Mouse (Mus musculus) thymus, adult 18-20 months (tissue): ENCODE measurements around the gene Ppp1r16b.
A peak's percentile ranks its signal among the peaks of the same experiment; 100 is the strongest.

Source experiments
- DNase-seq, 2 experiments: peaks; one replicate each; pipeline ENCODE4 v3.0.0; 2022; ENCODE audit warnings: mixed read lengths in 2 of 2

The Ppp1r16b gene

DNA sequence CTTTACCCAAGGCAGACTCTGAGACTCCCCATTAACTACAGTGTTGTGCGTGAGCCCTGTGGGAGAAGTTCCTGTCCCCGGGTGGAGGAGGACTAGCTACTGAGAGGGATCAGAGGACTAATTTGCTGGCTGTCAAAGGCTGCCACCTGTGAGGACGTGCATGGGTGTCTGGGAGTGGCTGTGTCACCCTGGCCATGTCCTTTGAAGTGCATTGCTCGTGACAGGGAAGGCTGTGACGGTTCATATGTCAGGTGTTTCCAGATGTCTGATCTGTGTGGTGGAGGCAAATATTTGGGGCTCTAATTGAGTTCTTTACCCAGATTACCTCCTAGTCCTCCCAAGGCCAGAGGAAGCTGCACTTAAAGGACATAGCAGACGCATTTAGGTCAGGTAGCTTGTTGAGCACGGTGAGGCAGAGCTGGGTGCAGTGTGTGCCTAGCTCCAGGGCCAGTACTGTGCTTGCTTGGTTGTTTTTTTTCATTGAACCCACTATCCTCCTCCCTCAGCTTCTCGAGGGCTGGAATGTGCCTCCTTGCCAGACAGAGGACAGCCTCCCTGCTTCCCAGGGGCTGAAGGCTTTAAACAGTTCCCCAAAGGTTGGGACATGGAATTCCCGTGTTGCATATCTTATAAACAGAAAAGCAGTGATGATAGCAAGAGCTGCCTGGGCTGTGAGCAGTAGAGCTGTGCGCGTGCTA, 106.0 kb downstream of the Ppp1r16b start:
- DNase-seq, result no peak

DNA sequence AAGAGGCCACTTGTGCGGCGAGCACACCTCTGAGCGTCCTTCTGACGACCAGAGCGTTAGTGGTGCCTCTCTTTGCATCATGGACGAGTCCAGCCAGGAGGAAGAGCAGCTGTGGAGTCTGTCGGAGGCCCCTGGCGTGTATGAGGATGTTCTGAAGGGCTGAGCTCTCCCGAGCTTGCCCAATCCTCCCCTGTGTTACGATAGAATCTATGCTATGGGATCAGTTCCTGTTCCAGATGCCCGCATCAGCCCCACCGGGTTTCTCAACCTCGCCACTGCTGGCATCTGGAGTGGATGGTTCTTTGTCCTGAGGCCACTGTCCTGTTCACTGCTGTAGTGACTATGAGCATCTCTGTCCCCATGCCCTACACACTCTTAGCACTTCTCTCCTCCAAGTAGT, 107.6 kb downstream of the Ppp1r16b start:
- no peak for DNase-seq

GRCm38 (mm10) chr2:158774886-158775285, 109.7 kb downstream of the Ppp1r16b start:
- no peak for DNase-seq

DNA sequence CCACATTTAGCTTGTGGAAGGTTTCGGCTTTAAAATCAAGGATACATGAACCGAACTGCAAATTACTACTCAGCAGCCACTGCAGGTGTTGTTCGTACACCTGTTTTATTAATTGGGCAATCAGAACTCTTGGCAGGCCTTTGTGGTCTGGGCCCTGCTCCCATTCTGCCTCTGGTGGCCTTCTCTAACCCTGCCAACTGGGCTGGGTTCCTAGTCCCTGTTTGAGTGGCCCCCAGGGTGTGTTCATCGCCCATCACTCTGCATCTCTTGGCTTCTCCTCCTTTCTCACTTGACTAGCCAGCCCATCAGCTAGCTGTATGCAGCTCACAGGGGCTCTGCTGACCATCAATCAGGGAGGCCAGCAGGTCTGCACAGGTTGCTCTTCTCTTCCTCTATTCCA, 111.5 kb downstream of the Ppp1r16b start:
- no peak for DNase-seq

- no peak for DNase-seq
Observed at GRCm38 (mm10) chr2:158777490-158777889, 112.3 kb downstream of the Ppp1r16b start.

- no peak for DNase-seq
Observed at GRCm38 (mm10) chr2:158778349-158778748, 113.2 kb downstream of the Ppp1r16b start.

GRCm38 (mm10) chr2:158781126-158781525, 115.9 kb downstream of the Ppp1r16b start:
- DNase-seq, result no peak

DNA sequence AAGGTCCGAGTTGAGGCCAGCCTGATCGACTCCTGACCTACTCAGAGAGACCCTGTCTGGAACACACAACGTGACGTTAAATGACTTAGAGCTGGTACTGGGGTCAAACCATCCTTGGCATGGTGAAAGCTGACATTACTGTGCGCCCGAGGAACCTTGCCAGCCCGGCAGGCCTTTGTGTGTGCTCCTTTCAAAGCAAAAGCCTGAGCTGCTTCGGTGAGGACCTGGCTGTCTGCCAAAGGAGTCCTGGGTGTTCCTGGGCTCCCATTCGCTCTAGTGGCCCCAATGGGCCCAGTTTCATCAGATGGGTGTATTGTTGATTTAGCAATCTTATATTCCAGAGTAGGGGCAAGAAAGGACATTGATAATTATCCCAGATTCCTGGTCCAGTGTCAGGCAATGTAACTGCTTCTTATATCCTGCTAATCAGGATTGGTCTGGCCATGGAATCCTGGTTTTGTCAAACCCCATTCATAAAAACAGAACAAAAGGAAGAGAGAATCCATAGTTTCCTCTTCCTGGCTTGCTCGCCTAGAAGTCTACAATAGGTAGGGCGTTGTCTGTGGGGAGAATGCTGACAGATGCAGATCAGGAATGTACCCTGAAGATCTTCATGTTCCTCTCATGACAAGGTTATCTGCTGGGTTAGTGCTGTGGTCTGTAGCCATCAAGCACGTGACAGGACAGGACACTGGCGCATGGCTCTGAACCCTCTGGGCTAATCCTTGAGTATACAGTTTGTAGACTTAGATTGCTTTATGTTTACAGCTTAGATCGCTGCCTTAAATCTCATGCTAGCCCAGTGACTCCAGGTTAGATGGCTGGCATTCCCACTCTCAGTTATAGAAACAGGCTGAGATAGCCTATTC, 122.0 kb downstream of the Ppp1r16b start:
- DNase-seq, result no peak

DNA sequence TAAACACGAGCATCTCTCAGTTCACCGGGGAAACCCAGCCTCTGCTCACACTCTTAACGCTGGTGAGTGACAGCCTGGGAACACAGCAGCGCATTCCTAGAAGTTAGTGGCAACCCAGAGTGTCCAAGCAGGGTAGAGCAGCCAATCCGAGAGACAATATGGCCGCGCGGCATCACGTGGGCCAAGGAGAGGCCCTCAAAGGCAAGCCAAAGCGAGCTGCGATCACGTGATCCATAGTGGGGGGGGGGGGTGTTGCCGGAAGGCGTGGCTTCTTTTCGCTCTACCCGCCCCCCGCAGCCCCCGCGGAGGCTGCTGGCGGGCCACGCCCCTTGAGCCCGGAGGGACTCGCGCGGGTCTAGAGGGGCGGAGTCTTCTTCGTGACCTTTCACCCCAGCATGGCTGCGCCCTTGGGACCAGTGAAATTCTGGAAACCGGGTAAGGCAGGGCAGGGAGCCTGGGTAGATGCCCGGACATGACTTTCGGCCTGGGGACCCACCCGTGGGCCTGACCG, 129.4 kb downstream of the Ppp1r16b start, which contains the start of gene Dhx35:
Dhx35 (plus strand) TSS at position 314 of the 511 bp plus-strand sequence.
- DNase-seq, result peak; percentile 83 to 90

DNA sequence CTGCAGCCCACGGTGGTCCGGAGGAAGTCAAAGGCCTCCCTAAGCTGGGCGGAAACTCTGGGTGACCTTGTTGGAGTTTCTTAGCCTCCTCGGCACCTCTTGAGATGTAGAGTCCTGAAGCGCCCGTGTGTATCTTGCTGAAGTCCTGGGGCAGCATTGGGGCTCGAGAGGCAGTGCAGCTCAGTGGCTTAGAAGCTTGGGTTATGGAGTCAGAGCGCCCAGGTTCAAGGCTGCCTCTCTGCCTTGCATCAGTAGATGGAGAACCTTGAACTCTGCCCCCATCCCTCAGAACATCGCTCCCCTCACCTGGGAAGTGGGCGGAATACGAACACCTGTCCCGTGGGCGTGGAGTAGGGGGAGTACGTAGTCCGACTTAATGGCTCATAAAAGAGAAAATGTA, 129.8 kb downstream of the Ppp1r16b start:
- peak in 1 of 2 experiments; percentile 34 for DNase-seq

DNA sequence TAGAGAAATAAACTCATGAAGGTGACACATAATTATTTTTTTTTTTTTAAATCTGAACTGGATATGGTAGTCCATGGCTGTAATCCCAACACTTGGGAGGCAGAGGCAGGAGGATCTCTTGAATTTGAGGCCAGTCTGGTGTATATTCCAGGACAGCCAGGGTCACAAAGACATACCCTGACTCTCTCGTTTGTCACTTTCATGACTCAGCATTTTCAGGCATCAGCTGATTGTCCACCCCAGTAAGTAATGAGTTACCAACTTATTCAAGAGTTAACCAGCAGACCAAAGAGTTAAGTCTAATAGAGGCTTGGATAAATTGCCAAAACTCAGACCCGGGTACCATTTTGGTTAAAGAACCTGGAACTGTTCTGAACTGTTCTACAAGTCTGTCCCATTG, 130.7 kb downstream of the Ppp1r16b start:
- DNase-seq, result no peak

- no peak for DNase-seq
Observed at GRCm38 (mm10) chr2:158799328-158799727, 134.1 kb downstream of the Ppp1r16b start.

- no peak for DNase-seq
Observed at GRCm38 (mm10) chr2:158800788-158801187, 135.6 kb downstream of the Ppp1r16b start.

DNA sequence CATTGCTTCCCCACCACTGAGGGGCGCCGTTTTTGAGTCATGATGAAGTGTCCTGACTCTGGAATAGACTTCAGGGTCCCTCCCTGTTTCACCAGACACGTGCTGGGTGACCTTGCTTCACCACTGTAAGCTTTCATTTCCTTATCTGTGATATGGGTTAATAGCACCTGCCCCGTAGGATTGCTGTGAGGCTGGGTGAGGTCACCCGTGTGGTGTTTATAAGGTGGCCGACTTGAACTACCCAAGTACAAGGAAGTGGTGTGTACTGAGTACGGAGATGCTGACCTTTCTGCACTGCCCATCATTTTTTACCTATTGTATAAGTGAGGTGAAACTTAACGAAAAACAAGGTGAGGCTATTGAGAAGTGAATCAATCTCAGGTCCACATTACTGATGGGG, 138.4 kb downstream of the Ppp1r16b start:
- no peak for DNase-seq

- no peak for DNase-seq
Observed at GRCm38 (mm10) chr2:158815686-158816085, 150.5 kb downstream of the Ppp1r16b start.
